Mouse (Mus musculus) liver, embryonic 14.5 days (tissue): ENCODE measurements around the gene Slc2a9. TPM values are rescaled to one million over a fixed set of nuclear protein-coding genes. Genes with fewer than 3 reads are reported as not detected.

Experiments
- ATAC-seq: fragments of 200-750 bp; cut with Nextera tagmentation; 2 replicates; pipeline ENCODE4 v1.8.0; 2017; ENCODE audit warnings: moderate number of reproducible peaks, mild to moderate bottlenecking, moderate library complexity; ENCODE audit not compliant: insufficient read depth
- DNase-seq, 3 experiments: peaks; one replicate each; pipeline ENCODE4 v3.0.0-alpha.2; 2012 to 2013; ENCODE audit warnings: low read depth in 3 of 3, low spot score in 3 of 3
- H3K27ac ChIP-seq: fragments of 300-500 bp; sonication (generic); 2 replicates; pipeline ENCODE4 v1.5.1; 2014; ENCODE audit warnings: moderate library complexity, mild to moderate bottlenecking, control low read depth, inconsistent platforms
- H3K27me3 ChIP-seq: fragments of 300-500 bp; sonication (generic); 2 replicates; pipeline ENCODE4 v1.6.1; 2014; ENCODE audit warnings: mild to moderate bottlenecking, low read length, moderate library complexity; ENCODE audit not compliant: control insufficient read depth, insufficient read depth
- H3K36me3 ChIP-seq: fragments of 300-500 bp; sonication (generic); replicated peaks from 2 replicates; pipeline ENCODE4 v1.6.1; 2014; ENCODE audit warnings: low read depth; ENCODE audit not compliant: control insufficient read depth, insufficient read depth
- H3K4me1 ChIP-seq, 2 experiments: fragments of 200-500 bp in 1 of 2; fragments of 300-500 bp in 1 of 2; sonication (generic) in 1 of 2; replicated peaks; 2 replicates each; pipeline ENCODE4 v1.6.1; 2012 to 2014; ENCODE audit warnings: antibody characterized with exemption in 1 of 2, inconsistent platforms in 1 of 2, low read length in 1 of 2; ENCODE audit not compliant: control insufficient read depth in 2 of 2, insufficient read depth in 2 of 2
- H3K4me2 ChIP-seq: fragments of 300-500 bp; sonication (generic); 2 replicates; pipeline ENCODE4 v1.6.1; 2014; ENCODE audit warnings: low read depth, mild to moderate bottlenecking, control low read depth, moderate library complexity
- H3K4me3 ChIP-seq, 2 experiments: fragments of 200-500 bp in 1 of 2; fragments of 300-500 bp in 1 of 2; sonication (generic) in 1 of 2; 2 replicates each; pipeline ENCODE4 v1.5.1; 2012 to 2014; ENCODE audit warnings: low read depth in 2 of 2, low read length in 2 of 2, mild to moderate bottlenecking in 2 of 2, control low read depth in 1 of 2, inconsistent platforms in 1 of 2, moderate library complexity in 1 of 2; ENCODE audit not compliant: insufficient read depth in 1 of 2
- H3K9ac ChIP-seq: fragments of 300-500 bp; sonication (generic); replicated peaks from 2 replicates; pipeline ENCODE4 v1.6.1; 2014; ENCODE audit warnings: mild to moderate bottlenecking, control low read depth, moderate library complexity
- H3K9me3 ChIP-seq: fragments of 300-500 bp; sonication (generic); 2 replicates; pipeline ENCODE4 v1.6.1; 2016; ENCODE audit warnings: low read length, mixed read lengths; ENCODE audit not compliant: control insufficient read depth
- CTCF ChIP-seq: IDR thresholded peaks from 2 replicates; pipeline ENCODE4 v1.5.1; 2016; ENCODE audit warnings: antibody characterized with exemption, low read depth, control low read depth
- EP300 ChIP-seq: IDR thresholded peaks from 2 replicates; pipeline ENCODE4 v1.6.1; 2016; ENCODE audit warnings: antibody characterized with exemption, low read depth
- WGBS: fragments of 180-500 bp; shearing (Covaris S2); extraction: QIAGEN DNeasy Blood & Tissue Kit; methylation state at CpG from one replicate; pipeline ENCODE4 v1.1.7; 2014; ENCODE audit not compliant: insufficient replicate concordance; 5-methylcytosine and 5-hydroxymethylcytosine counted together
- polyA plus RNA-seq, 2 experiments: library from polyadenylated mRNA; depleted of rRNA in 1 of 2; stranded (reverse) in 1 of 2; unstranded in 1 of 2; fragments of >200 nt; fragmentation: Nextera tagmentation in 1 of 2; extraction: Ambion mirVana in 1 of 2; gene quantifications; 2 replicates each; pipeline versions ENCODE4 v1.2.1 to v1.2.3; 2012 to 2014

The Slc2a9 gene
- polyA plus RNA-seq, 2 experiments, result 1.6 to 1.9 TPM

- H3K27ac ChIP-seq, result no peak overlapping the region; the same call in 1 of the 2 replicates
- peak overlapping the region; percentile 28 for H3K4me2 ChIP-seq
- TF ChIP-seq CTCF (no peak), EP300 (no peak)
- H3K9ac ChIP-seq, result no peak overlapping the region
- DNase-seq (no peak), ATAC-seq (no peak)
- H3K9me3 ChIP-seq, result no peaks in the 10 kb centered on the region
- H3K4me1 ChIP-seq, result peaks cover 5 to 25% of the 10 kb centered on the region in 2 experiments
- 58% methylated on average over 6 of the region's 6 CpGs for WGBS
- no peak overlapping the region for H3K4me3 ChIP-seq
- H3K36me3 ChIP-seq, result no peaks in the 10 kb centered on the region
- no peaks in the 10 kb centered on the region for H3K27me3 ChIP-seq
These were observed 14.9 kb downstream of the Slc2a9 start for GRCm38 (mm10) chr5:38488026-38488425.

- Histone ChIP-seq H3K4me3 (no peak overlapping the region), H3K9ac (no peak overlapping the region), H3K4me1 (peaks cover 7 to 26% of the 10 kb centered on the region in 2 experiments), H3K4me2 (peak overlapping the region; percentile 28), H3K27me3 (no peaks in the 10 kb centered on the region), H3K9me3 (no peaks in the 10 kb centered on the region), H3K27ac (no peak overlapping the region; the same call in 1 of the 2 replicates), H3K36me3 (no peaks in the 10 kb centered on the region)
- peak; percentile 83 for ATAC-seq
- 41% methylated on average over 4 of the region's 4 CpGs for WGBS
- DNase-seq, result peak in 2 of 3 experiments; percentile 39 to 53
- TF ChIP-seq CTCF, result no peak
- peak; percentile 73 for TF ChIP-seq EP300
These were observed 15.7 kb downstream of the Slc2a9 start for GRCm38 (mm10) chr5:38487247-38487646.

- DNase-seq (no peak), ATAC-seq (no peak)
- H3K9me3 ChIP-seq, result no peaks in the 10 kb centered on the region
- no peaks in the 10 kb centered on the region for H3K27me3 ChIP-seq
- TF ChIP-seq EP300, result no peak
- no peak overlapping the region for H3K9ac ChIP-seq
- no peaks in the 10 kb centered on the region for H3K36me3 ChIP-seq
- WGBS, result 59% methylated on average over 4 of the region's 4 CpGs
- H3K4me3 ChIP-seq, result no peak overlapping the region
- peaks cover 15 to 37% of the 10 kb centered on the region in 2 experiments for H3K4me1 ChIP-seq
- no peak overlapping the region for H3K27ac ChIP-seq
- no peak overlapping the region for H3K4me2 ChIP-seq
These were observed 17.0 kb downstream of the Slc2a9 start for GRCm38 (mm10) chr5:38485946-38486345.

GRCm38 (mm10) chr5:38483518-38484110 lies 19.3 kb downstream of the Slc2a9 start:
- no peak overlapping the region for H3K4me2 ChIP-seq
- no peaks in the 10 kb centered on the region for H3K27me3 ChIP-seq
- H3K4me3 ChIP-seq, result no peak overlapping the region
- ATAC-seq (no peak), DNase-seq (no peak)
- WGBS, result 58% methylated on average over 7 of the region's 7 CpGs
- TF ChIP-seq CTCF (no peak), EP300 (no peak)
- no peaks in the 10 kb centered on the region for H3K9me3 ChIP-seq
- no peaks in the 10 kb centered on the region for H3K36me3 ChIP-seq
- H3K4me1 ChIP-seq, result peaks cover 17 to 43% of the 10 kb centered on the region in 2 experiments
- no peak overlapping the region for H3K9ac ChIP-seq
- H3K27ac ChIP-seq, result no peak overlapping the region

GRCm38 (mm10) chr5:38480822-38481707 lies 21.9 kb downstream of the Slc2a9 start:
- TF ChIP-seq CTCF, result no peak
- no peak for TF ChIP-seq EP300
- ATAC-seq, result no peak
- Histone ChIP-seq H3K27me3 (no peaks in the 10 kb centered on the region), H3K27ac (no peak overlapping the region), H3K4me3 (peak overlapping the region; percentile 63 to 64; a peak in 3 of 4 replicates), H3K4me2 (peak overlapping the region; percentile 96), H3K4me1 (peaks cover 17 to 28% of the 10 kb centered on the region in 2 experiments), H3K9me3 (no peaks in the 10 kb centered on the region), H3K9ac (peak overlapping the region; percentile 79), H3K36me3 (no peaks in the 10 kb centered on the region)
- DNase-seq, result no peak
- WGBS, result 64% methylated on average over 10 of the region's 10 CpGs
